Mouse (Mus musculus): ENCODE results near the gene Vcan. TPM values are rescaled to one million over a fixed set of nuclear protein-coding genes. Genes with fewer than 3 reads are reported as not detected.

Gene Vcan
- total RNA-seq (2023) = 23.5 and 24.3 TPM in 2 replicates

DNA sequence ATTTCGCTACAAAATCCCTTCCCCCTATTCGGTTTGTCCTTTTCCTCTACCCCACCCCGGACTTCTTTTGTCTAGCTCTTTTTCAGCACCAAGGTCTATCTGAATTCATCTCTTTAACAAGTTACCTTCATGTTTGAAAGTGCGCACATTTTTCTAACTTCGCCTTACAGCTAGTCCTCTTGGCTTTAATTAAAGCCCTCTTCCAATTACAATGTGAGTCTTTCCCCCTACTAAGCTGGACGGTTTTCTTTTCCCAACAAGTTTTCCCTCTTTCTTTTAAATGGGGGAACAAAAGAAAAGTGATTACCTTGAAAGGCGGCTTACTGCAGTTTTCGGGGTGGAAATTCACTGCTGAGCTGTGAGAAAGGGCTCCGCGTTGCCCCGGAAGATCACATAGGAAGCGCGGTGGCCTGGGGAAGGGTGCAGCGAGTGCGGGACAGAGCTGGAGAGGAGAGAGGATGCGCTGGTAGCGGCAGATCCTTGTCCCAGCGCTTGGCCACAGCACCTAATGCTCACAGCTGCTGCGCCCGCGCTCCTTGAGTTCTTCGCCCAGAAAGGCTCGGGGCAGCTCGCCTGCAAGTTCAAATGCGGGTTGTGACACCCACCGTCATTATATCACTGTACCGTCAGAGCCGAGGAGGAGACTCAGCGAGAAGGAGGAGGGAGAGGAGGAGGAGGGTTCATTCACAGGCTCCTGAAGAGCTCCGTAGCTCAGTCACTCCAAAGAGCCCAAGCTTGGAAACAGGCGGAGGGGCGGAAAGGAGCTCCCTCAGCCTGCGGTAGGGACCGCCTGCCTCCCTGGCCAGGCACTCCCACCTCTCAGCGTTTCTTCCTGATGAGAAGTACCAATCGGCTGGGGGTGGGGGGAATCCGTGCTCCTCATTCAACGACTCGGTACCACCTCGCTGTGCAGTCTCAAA is at the start of gene Vcan:
Gene Vcan, minus strand, starts transcription at position 744 of the 920 bp plus-strand sequence.

Other genes with a start within 250 kb of the Vcan start
- not detected in 2 replicates for gene Hapln1, start 202.7 kb downstream of the Vcan start, total RNA-seq (2023)

All from neutrophil, adult 65 days (primary cell).